Mouse (Mus musculus) megakaryocyte-erythroid progenitor cell, adult 5 weeks (primary cell): Measurements from ENCODE around the gene Stfa2. TPM values are rescaled to one million over a fixed set of nuclear protein-coding genes. Genes with fewer than 3 reads are reported as not detected.

Experiments used
- polyA plus RNA-seq: library from polyadenylated mRNA; stranded (reverse); fragments of >175 nt; gene quantifications from 2 replicates; pipeline ENCODE4 v1.2.3, GENCODE M21; 2012

The Stfa2 gene
- polyA plus RNA-seq, result 0.49 TPM in 1 of 2 replicates, not detected in the other

DNA sequence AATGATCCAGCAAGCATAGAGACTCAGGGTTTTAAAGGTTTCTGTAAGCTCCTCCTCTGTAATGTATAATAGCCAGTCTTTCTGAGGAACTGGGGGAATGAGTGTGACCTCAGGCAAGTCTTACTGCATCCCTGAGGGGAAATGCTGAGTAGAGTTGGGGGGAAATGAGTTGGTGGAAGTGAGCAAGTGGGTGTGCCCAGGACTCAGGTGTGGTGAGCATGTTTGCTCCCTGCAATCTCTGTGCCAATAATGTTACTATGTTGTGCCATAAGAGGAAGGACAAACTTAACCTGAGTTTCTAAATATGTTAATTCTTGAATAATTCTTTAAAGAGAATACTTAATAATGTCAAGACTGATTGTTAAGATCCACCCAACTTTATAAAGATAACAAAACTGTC lies at the start of gene Stfa2:
Gene Stfa2, minus strand, starts transcription at position 101 of the 400 bp plus-strand sequence.

GRCm38 (mm10) chr16:36455342-36455802 lies 47.1 kb upstream of the Stfa2 start, which contains the start of gene Stfa3:
Gene Stfa3 (minus strand): TSS chr16:36455392.

DNA sequence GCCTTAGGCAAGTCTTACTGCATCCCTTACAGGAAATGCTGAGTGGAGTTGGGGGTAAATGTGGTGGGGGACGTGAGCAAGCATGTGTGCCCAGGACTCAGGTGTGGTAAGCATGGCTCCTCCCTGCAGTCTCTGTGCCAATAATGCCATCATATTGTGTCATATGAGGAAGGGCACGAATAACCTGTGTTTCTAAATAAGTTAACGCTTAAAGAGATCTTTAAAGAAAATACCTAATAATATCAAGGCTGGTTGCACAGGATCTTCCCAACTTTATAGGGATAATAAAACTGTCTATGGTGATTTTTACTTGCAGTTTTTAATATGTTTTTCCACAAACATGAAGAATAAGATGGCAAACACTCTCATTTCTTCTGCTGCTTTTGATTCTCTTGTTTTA lies 40.6 kb downstream of the Stfa2 start, which contains the start of gene BC100530:
Gene BC100530, minus strand, starts transcription at position 101 of the 400 bp plus-strand sequence.

Other genes starting within 250 kb of the Stfa2 start
- 0.03 and 0.23 TPM in 2 replicates for gene Gm5483, start 224.2 kb downstream of the Stfa2 start, polyA plus RNA-seq
- not detected in 2 replicates for gene Gm5416, start 198.1 kb downstream of the Stfa2 start, polyA plus RNA-seq
- gene 2010005H15Rik, start 187.0 kb downstream of the Stfa2 start, polyA plus RNA-seq, result not detected in 2 replicates
- not detected in 2 replicates for gene Stfa1, start 131.5 kb downstream of the Stfa2 start, polyA plus RNA-seq
- gene BC117090, start 74.1 kb downstream of the Stfa2 start, polyA plus RNA-seq, result not detected in 2 replicates
- not detected in 2 replicates for gene BC100530, start 40.7 kb downstream of the Stfa2 start, polyA plus RNA-seq
- gene Stfa3, start 46.9 kb upstream of the Stfa2 start, polyA plus RNA-seq, result 0.38 TPM in 1 of 2 replicates, not detected in the other
- not detected in 2 replicates for gene Casr, start 153.7 kb upstream of the Stfa2 start, polyA plus RNA-seq